24 mouse cellular contexts compared by ENCODE assay signal in genomic region chr19:11807822-11808221, GRCm38 (mm10). TPM values are rescaled to one million over a fixed set of nuclear protein-coding genes. Genes with fewer than 3 reads are reported as not detected.
A peak's percentile ranks its signal among the peaks of the same experiment; 100 is the strongest.
DNase-seq lines count a peak whose midpoint lies in the region; TF ChIP-seq lines count a peak whose summit lies in the region.
"Had no signal": no experiment of that assay in that cellular context is flagged by ENCODE, and none has a peak within 500 bp of the region (broad histone marks: within the 10 kb centered on the region; RNA-seq: fewer than 3 reads in every experiment).

No protein-coding gene starts in this region.

- no peaks in the 10 kb centered on the region for H3K27me3 ChIP-seq in E14TG2a.4 (ENCODE audit: insufficient read depth, low read length)
- no peaks in the 10 kb centered on the region for H3K27me3 ChIP-seq in ES-Bruce4 (ENCODE audit: control insufficient read depth, insufficient read depth, low read length, poor library complexity, severe bottlenecking)
- H3K27me3 ChIP-seq: forebrain, embryonic 13.5 days; heart, embryonic 13.5 days; hindbrain, embryonic 15.5 days had no signal

- H3K4me1 ChIP-seq in E14TG2a.4 (replicated peaks; ENCODE audit: low read depth, low read length): peaks cover 99% of the 10 kb centered on the region
- H3K4me1 ChIP-seq in ES-Bruce4 (ENCODE audit: control insufficient read depth, insufficient read depth, low read length): peaks cover 17% of the 10 kb centered on the region

- TF ChIP-seq EP300 in ES-Bruce4 (IDR thresholded peaks at IDR 0.05; ENCODE audit: insufficient read depth, low read depth, low read length): peak; percentile 54; the same call in 1 of the 2 replicates

- H3K9me3 ChIP-seq in E14TG2a.4 (ENCODE audit: low read length) (no peaks in the 10 kb centered on the region), ES-Bruce4 (replicated peaks; ENCODE audit: control insufficient read depth, insufficient read depth, low read length, poor library complexity, severe bottlenecking) (no peaks in the 10 kb centered on the region)
- H3K9me3 ChIP-seq: embryonic facial prominence, embryonic 10.5 days; forebrain, embryonic 13.5 days; heart, embryonic 13.5 days; hindbrain, embryonic 15.5 days had no signal

- H3K4me3 ChIP-seq in E14TG2a.4 (replicated peaks; ENCODE audit: low read length) (0 out of 2 replicates have a peak overlapping the region, but pooled peaks have one; percentile 21), ES-Bruce4 (ENCODE audit: low read depth, low read length) (no peak overlapping the region), macrophage (ENCODE audit: inconsistent target) (no peak overlapping the region)
- H3K4me3 ChIP-seq: embryonic facial prominence, embryonic 10.5 days; forebrain, embryonic 13.5 days; heart, embryonic 13.5 days; hindbrain, embryonic 15.5 days had no signal

- H3K27ac ChIP-seq in ES-Bruce4 (ENCODE audit: insufficient read depth, low read length): peak overlapping the region; percentile 67; the same call in 1 of the 2 replicates
- H3K27ac ChIP-seq in macrophage: peak overlapping the region; percentile 33
- H3K27ac ChIP-seq: embryonic facial prominence, embryonic 10.5 days; forebrain, embryonic 13.5 days; heart, embryonic 13.5 days; hindbrain, embryonic 15.5 days had no signal

- TF ChIP-seq CTCF in E14TG2a.4 (conservative IDR thresholded peaks at IDR 0.05; ENCODE audit: low read length): no peak
- TF ChIP-seq CTCF in ES-Bruce4 (IDR thresholded peaks at IDR 0.05; ENCODE audit: low read depth, low read length): no peak

- no peak overlapping the region for H3K9ac ChIP-seq in ES-Bruce4 (ENCODE audit: low read depth, poor library complexity, severe bottlenecking)
- H3K9ac ChIP-seq: forebrain, embryonic 13.5 days; forebrain, postnatal 0 days; heart, embryonic 13.5 days; hindbrain, embryonic 15.5 days had no signal

- DNase-seq in R1 (ENCODE audit: low read depth, low spot score): peak; percentile 72
- DNase-seq in thymus, postnatal 25 days: no peak
- DNase-seq in layer of hippocampus, postnatal 10 days (ENCODE audit: low spot score in 2 of 2): no peak
- DNase-seq: adrenal gland, postnatal 14 days; cerebellum, adult 2 months; cerebellum, postnatal 10 days; forebrain, postnatal 0 days; gastrocnemius, postnatal 14 days; heart, postnatal 36 days had no signal

- no peak for TF ChIP-seq POLR2A in ES-Bruce4 (IDR thresholded peaks at IDR 0.05; ENCODE audit: insufficient read depth, low read length)

- peaks cover 43% of the 10 kb centered on the region for H3K36me3 ChIP-seq in E14TG2a.4 (ENCODE audit: insufficient read depth, low read length)
- peaks cover 2% of the 10 kb centered on the region; the same call in 1 of the 2 replicates for H3K36me3 ChIP-seq in ES-Bruce4 (ENCODE audit: control insufficient read depth, insufficient read depth, low read length, poor library complexity, severe bottlenecking)
- no peaks in the 10 kb centered on the region for H3K36me3 ChIP-seq in macrophage (ENCODE audit: inconsistent target)
- H3K36me3 ChIP-seq: embryonic facial prominence, embryonic 10.5 days; heart, embryonic 13.5 days; hindbrain, embryonic 15.5 days had no signal

- WGBS in macrophage (ENCODE audit: missing documents): 49% methylated on average over 6 of the region's 6 CpGs

- peaks cover 76% of the 10 kb centered on the region for H3K79me2 ChIP-seq in macrophage (ENCODE audit: inconsistent target)

RNA-seq across cellular contexts. Expression of gene Stx3, which starts 11.4 kb away (rescaled TPM):
- polyA plus RNA-seq in ES-Bruce4 (2011; ENCODE audit: insufficient read depth, insufficient read length, low read depth, missing spikeins) (109 and 112 TPM in 2 replicates), macrophage (2018) (18.7 to 25.4 TPM (median 20.5 TPM) in 3 replicates)
- 100 to 1,000 TPM in 23 of 26 experiments, 10 to 100 TPM in 3; 86.0 to 358 (median 130) TPM for total RNA-seq in macrophage (2018; cell fraction: chromatin; rRNA removed)
- total RNA-seq in macrophage (2018; cell fraction: cytosol; rRNA removed): 10 to 100 TPM; 16.8 to 73.0 (median 26.4) TPM
- 100 to 1,000 TPM in 8 of 26 experiments, 10 to 100 TPM in 18; 41.8 to 219 (median 90.9) TPM for total RNA-seq in macrophage (2018; cell fraction: nucleus; rRNA removed)
- 10 to 100 TPM; 19.1 to 23.2 TPM for total RNA-seq in layer of hippocampus, postnatal 10 days (2021)

RNA-seq across cellular contexts. Expression of gene Olfr1417, which starts 31.2 kb away (rescaled TPM):
- polyA plus RNA-seq in ES-Bruce4 (2011; ENCODE audit: insufficient read depth, insufficient read length, low read depth, missing spikeins) (not detected in 2 replicates), macrophage (2018) (not detected in 3 replicates)
- total RNA-seq in macrophage (2018; cell fraction: chromatin; rRNA removed): not detected
- total RNA-seq in macrophage (2018; cell fraction: cytosol; rRNA removed): not detected
- 1 to 10 TPM in 1 of 26 experiments, under 1 TPM in 1, not detected in 24; 0.34 to 1.0 TPM for total RNA-seq in macrophage (2018; cell fraction: nucleus; rRNA removed)
- total RNA-seq in layer of hippocampus, postnatal 10 days (2021): not detected
- total RNA-seq: adrenal gland, adult 18-20 months; adrenal gland, postnatal 14 days; forebrain, postnatal 0 days; gastrocnemius, adult 18-20 months; gastrocnemius, postnatal 14 days; heart, adult 8-10 months; heart, postnatal 36 days had no signal
- polyA plus RNA-seq: activated CD4-positive, CD25-positive, alpha-beta regulatory T cell, adult 4 months; cerebellum, adult 2 months; embryonic facial prominence, embryonic 10.5 days; embryonic facial prominence, embryonic 14.5 days; gonadal fat pad, adult 2 months; heart, embryonic 13.5 days; heart, postnatal 0 days had no signal

RNA-seq across cellular contexts. Expression of gene Mrpl16, which starts 37.6 kb away (rescaled TPM):
- polyA plus RNA-seq in ES-Bruce4 (2011; ENCODE audit: insufficient read depth, insufficient read length, low read depth, missing spikeins) (46.5 and 49.6 TPM in 2 replicates), macrophage (2018) (27.2 to 40.6 TPM (median 35.2 TPM) in 3 replicates)
- 10 to 100 TPM in 8 of 26 experiments, 1 to 10 TPM in 18; 2.5 to 12.3 (median 7.2) TPM for total RNA-seq in macrophage (2018; cell fraction: chromatin; rRNA removed)
- 10 to 100 TPM; 18.7 to 33.6 (median 26.1) TPM for total RNA-seq in macrophage (2018; cell fraction: cytosol; rRNA removed)
- 10 to 100 TPM in 13 of 26 experiments, 1 to 10 TPM in 13; 2.3 to 13.7 (median 9.9) TPM for total RNA-seq in macrophage (2018; cell fraction: nucleus; rRNA removed)
- total RNA-seq in layer of hippocampus, postnatal 10 days (2021): 10 to 100 TPM; 45.4 to 46.7 TPM

RNA-seq across cellular contexts. Expression of gene Olfr1418, which starts 53.0 kb away (rescaled TPM):
- polyA plus RNA-seq in ES-Bruce4 (2011; ENCODE audit: insufficient read depth, insufficient read length, low read depth, missing spikeins): not detected in 2 replicates
- not detected for total RNA-seq in macrophage (2018; cell fraction: chromatin; rRNA removed)
- not detected for total RNA-seq in macrophage (2018; cell fraction: cytosol; rRNA removed)
- total RNA-seq in macrophage (2018; cell fraction: nucleus; rRNA removed): not detected
- not detected in 3 replicates for polyA plus RNA-seq in macrophage (2018)
- total RNA-seq in layer of hippocampus, postnatal 10 days (2021): not detected
- total RNA-seq: adrenal gland, adult 18-20 months; adrenal gland, postnatal 14 days; forebrain, postnatal 0 days; gastrocnemius, adult 18-20 months; gastrocnemius, postnatal 14 days; heart, adult 8-10 months; heart, postnatal 36 days had no signal
- polyA plus RNA-seq: activated CD4-positive, CD25-positive, alpha-beta regulatory T cell, adult 4 months; cerebellum, adult 2 months; embryonic facial prominence, embryonic 10.5 days; embryonic facial prominence, embryonic 14.5 days; forebrain, embryonic 13.5 days; forebrain, postnatal 0 days; gonadal fat pad, adult 2 months; heart, embryonic 13.5 days; heart, postnatal 0 days; hindbrain, embryonic 11.5 days; hindbrain, embryonic 15.5 days had no signal
